Mouse (Mus musculus): ENCODE measurements at regions not wholly inside any gene's neighbourhood (a gene's known extent, or its start where the extent isn't known, plus 50 kb on each side); places are given as distances from the start of the nearest gene placed in this dataset.

- TF ChIP-seq CTCF (IDR thresholded peaks at IDR 0.05; ENCODE audit: low read depth, low read length) = no peak
- TF ChIP-seq POLR2AphosphoS5 (IDR thresholded peaks at IDR 0.05; ENCODE audit: insufficient replicate concordance, low read depth, low read length) = no peak
- TF ChIP-seq GATA2 (IDR thresholded peaks at IDR 0.05; ENCODE audit: borderline replicate concordance, low read depth, low read length) = no peak
- TF ChIP-seq TAL1 (conservative IDR thresholded peaks at IDR 0.05; ENCODE audit: low read depth, low read length) = no peak
These were observed 236.7 kb upstream of the Slc24a2 start for GRCm38 (mm10) chr4:87467018-87467417.

Measured in G1E (cell line).